Mouse (Mus musculus): ENCODE results near the gene Chkb. TPM values are rescaled to one million over a fixed set of nuclear protein-coding genes. Genes with fewer than 3 reads are reported as not detected.

Chkb gene
- polyA plus RNA-seq, 1 experiment from 2014 or later: 70.8 TPM

DNA sequence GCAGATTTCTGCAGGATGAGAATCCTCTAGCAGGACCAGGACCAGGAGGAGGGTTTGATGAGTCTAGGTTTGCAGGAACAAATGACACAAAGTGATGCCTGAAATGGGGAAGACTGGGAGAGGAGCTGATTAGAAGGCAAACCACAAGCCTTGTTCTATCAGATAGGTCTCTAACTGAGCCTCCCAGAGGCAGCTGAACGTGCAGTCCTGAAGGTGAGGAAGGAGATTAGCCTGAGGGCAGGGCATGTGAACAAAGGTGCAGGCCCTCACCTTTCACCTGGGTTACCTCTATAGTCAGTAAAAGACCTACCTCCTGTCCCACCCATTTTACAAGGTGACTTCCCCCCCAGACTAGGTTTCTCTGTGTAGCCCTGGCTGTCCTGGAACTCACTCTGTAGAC, 30.0 kb downstream of the Chkb start:
- DNase-seq (ENCODE audit: low spot score): no peak

DNA sequence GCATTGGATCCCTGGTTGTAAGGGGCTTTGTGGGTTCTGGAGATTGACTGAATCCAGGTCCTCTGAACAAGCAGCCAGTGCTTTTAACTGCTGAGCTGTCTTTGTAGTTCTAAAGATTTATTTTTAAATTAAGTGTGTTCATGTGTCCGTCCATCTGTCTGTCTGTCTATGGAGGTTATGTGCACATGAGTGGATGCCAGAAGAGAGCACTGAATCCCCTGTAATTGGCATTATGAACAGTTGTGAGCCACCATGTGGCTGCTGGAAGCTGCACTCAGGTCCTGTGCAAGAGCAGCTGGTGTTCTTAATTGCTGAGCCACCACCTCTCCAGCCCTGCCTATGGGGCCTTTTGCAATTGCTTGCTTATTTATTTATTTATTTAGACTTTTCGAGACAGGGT, 31.6 kb downstream of the Chkb start:
- DNase-seq (ENCODE audit: low spot score): no peak

DNA sequence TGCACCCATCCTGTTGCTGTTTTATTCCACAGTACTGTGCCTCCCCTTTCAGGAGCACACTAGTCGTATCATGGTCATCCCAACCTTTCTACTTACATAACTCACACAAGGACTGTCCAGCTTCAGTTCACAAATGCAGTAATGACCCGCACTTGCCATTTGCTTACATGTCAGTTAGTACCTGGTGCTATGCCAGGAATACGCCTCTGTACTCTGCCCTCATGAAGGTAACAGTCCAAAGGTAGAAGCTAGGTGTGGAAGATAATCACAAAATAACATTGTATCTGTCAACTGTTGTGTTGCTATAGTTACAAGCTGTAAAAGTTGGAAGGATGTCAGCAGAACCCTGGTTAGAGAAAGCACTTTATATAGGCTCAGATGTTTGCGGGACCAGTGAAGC, 32.8 kb downstream of the Chkb start:
- DNase-seq (ENCODE audit: low spot score): no peak

DNA sequence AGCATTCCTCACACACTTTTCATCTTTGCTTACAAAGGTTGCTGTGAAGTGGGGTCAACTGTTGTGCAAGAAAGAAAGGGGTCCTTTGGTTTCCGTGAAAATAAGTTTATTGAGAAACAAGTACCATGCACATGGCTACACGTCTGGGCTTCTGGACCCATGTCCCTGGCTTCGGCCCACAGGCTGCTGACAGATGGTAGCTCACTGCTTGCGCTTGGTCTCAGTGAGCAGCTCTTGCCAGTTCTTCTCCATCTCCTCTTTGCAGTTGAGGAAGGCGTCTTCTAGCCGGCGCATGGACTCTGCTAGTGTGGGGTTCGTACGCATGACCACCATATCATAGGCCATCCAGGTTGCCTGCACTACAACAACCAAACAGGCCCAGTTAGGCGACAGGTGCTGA, 39.6 kb downstream of the Chkb start:
- no peak for DNase-seq (ENCODE audit: low spot score)

DNA sequence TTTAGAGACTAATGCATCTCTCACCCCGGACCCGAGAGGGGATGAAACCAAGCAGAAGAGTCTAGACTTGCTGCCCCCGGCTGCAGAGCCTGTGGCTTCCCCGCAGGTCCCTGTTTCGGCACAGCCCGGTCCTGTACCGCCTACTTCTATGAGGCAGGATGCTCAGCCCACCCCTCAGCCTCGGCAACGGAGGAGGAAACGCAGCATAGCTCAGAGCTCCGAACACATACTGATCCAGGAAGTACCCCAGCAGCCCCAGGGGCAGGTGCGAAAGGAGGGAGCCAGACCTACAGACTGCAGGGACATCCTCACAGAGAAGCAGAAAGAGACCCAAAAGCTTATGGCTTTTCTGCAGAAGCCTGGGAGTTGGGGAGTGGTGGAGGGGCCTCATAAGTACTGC, 42.6 kb downstream of the Chkb start:
- DNase-seq (ENCODE audit: low spot score): peak; percentile 29

DNA sequence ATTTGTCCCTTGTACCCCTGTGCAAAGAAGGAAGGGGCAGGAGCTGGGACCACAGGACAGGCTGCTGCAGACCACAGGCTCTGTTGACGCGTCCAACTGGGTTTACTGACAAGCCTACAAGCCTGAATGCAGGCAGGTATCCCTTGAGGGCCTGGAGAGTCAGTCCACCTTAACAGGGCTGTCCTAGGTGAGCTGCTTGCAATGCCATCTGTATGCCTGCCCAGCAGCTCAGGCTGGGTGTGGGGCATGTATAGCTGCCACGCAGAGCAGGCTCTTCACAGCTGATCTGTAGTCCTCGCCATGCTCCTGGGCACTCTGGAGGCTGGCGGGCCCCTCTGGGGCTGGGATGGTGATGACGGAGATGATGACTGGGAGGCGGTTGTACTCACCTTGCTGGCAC, 45.1 kb downstream of the Chkb start, which contains the start of gene Klhdc7b:
Klhdc7b (plus strand) TSS at position 301 of the 400 bp plus-strand sequence.
- DNase-seq (ENCODE audit: low spot score): no peak

DNA sequence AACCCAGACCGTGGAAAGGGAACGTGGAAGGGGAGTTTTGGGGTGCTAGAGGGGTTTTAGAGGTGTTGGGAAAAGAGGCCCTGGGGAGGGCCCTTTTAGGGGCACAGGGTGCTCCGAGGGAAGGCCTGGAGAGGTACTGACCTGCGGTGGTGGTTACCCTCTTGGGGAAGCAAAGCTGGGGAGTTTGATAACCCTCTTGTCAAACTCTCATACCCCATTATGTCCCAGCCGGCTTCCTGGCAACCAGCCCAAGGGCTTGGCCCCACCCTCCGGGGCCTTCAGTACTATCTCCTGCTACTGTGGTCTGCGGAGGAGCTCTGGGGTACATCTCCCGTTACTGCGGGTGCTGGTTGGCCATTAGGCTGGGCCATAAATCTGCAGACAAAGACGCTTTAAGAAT, 50.3 kb downstream of the Chkb start:
- no peak for DNase-seq (ENCODE audit: low spot score)

DNA sequence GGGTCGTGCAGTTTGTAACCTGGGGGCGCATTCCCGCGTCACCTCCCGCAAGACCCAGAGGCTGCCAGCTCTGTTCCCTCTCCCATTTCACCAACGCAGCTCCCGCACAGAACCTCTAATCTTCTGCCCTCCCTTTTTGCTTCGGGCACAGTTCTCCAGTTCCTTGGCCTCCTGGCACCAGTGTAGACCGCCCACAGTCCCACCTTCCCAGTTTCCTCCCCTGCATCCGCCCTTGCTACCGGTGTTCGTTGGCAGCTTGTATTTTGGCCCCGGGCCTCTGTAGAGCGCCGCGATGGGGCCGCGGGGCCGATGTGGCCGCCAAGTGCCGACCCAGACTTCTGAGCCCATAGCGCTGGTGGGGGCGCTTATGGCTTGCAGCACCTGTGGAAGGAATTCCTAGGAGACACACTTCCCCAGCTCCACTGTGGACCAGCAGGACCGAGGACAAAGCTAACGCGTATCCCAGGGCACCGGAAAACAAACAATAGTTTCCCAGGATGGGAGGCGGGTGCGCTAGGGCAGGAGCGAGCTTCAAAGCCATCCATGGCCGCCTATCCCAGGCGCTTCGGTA, 50.8 kb downstream of the Chkb start, which contains the start of gene Odf3b:
Odf3b (minus strand) TSS at position 452 of the 571 bp plus-strand sequence.
- DNase-seq (ENCODE audit: low spot score): peak; percentile 31

DNA sequence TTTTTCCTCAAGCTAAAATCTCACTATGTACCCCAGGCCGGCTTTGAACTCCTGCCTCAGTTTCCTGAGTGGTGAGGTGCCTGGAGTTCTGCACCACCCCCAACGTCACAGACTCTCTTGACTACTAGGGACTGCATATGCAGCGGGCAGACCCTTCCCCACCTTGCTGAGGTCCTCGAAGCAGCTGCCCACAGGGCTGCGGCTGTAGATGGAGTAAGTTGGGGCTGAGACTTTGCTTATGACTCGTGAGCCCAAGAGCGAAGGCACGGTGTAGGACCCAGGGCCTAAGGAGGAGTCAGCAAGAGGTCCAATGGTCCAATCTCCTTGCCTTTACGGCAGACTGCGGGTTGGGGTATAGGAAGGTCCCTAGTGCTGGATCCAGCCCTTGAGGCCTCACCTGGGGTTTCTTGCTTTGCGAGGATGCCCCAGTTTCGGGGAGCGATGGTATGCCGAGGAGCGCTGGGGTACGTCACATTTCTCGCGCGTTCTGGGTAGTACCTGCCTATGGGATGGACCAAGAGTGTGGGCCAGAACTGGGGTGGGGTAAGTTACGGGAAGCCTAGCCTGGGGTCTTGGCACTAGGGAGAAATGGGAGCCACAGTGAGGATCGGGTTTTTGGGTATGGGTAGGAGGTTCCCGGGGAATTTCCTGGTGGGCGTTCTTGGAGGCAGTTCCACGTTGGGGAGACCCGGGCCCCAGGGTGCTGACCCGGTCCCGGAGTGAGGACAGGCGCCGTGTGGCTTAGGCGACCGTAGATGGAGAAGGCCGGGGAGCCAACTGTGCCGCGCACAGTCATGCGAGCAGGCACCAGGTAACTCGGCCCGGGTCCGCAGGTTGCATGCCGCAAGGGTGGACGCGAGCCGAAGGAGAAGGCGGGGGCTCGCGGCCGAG, 51.5 kb downstream of the Chkb start:
- DNase-seq (ENCODE audit: low spot score): no peak

DNA sequence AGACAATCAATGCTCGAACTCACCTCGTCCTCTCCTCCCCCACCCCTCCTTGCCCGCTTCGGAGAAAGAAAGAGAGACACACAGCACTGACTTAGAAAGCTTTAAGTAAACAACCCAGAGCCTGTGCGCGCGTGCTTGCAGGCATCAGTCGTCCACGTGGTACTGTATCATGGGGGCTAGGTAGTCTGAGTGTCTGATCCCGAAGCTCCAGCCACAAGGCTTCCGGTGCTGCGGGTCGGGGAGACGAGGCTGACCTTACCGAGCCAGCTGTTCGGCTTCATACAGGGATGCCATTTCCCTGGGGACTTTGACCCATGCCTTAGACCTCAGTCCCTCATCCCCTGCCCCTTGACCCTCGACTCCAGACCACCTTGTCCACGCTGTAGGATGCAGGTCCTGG, 52.3 kb downstream of the Chkb start:
- no peak for DNase-seq (ENCODE audit: low spot score)

DNA sequence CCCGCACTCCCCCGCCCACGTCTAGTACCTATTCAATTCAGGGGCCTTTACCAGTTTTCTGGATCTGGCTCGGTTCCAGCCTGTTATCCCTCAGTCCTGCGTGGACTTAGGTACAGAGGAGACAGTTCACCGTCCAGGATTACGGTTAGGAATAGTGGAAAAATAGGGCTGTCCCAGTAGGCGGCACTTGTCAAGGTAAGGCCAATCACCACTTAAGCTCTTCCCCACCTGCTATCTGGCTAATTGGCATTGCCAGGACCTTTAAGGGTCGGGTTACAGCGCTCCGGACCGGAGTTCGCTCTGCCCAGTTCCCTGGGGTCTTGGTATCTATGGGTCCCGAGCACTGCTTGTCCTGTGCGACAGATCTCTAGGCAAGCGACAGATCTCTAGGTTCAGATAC, 52.8 kb downstream of the Chkb start, which contains the start of gene Tymp:
Tymp (minus strand) TSS at position 83 of the 400 bp plus-strand sequence.
- no peak for DNase-seq (ENCODE audit: low spot score)

Other genes starting within 250 kb of the Chkb start
- gene Plxnb2, start 249.1 kb downstream of the Chkb start, polyA plus RNA-seq (2015; fragmentation: Nextera tagmentation; extraction: Ambion mirVana): 19.0 and 19.4 TPM in 2 replicates
- gene Dennd6b, start 233.4 kb downstream of the Chkb start, polyA plus RNA-seq (2015; fragmentation: Nextera tagmentation; extraction: Ambion mirVana): 13.5 and 14.2 TPM in 2 replicates
- gene Ppp6r2, start 218.4 kb downstream of the Chkb start, polyA plus RNA-seq (2015; fragmentation: Nextera tagmentation; extraction: Ambion mirVana): 30.8 and 38.2 TPM in 2 replicates
- 50.2 and 68.3 TPM in 2 replicates for gene Sbf1, start 114.6 kb downstream of the Chkb start, polyA plus RNA-seq (2015; fragmentation: Nextera tagmentation; extraction: Ambion mirVana)
- gene Adm2, start 107.2 kb downstream of the Chkb start, polyA plus RNA-seq (2015; fragmentation: Nextera tagmentation; extraction: Ambion mirVana): 0.57 and 0.75 TPM in 2 replicates
- gene Miox, start 95.5 kb downstream of the Chkb start, polyA plus RNA-seq (2015; fragmentation: Nextera tagmentation; extraction: Ambion mirVana): not detected in 2 replicates
- 40.5 and 42.9 TPM in 2 replicates for gene Lmf2, start 74.2 kb downstream of the Chkb start, polyA plus RNA-seq (2015; fragmentation: Nextera tagmentation; extraction: Ambion mirVana)
- 175 and 195 TPM in 2 replicates for gene Ncaph2, start 74.2 kb downstream of the Chkb start, polyA plus RNA-seq (2015; fragmentation: Nextera tagmentation; extraction: Ambion mirVana)
- 9.0 and 9.2 TPM in 2 replicates for gene Sco2, start 56.1 kb downstream of the Chkb start, polyA plus RNA-seq (2015; fragmentation: Nextera tagmentation; extraction: Ambion mirVana)
- gene Tymp, start 52.9 kb downstream of the Chkb start, polyA plus RNA-seq (2015; fragmentation: Nextera tagmentation; extraction: Ambion mirVana): 1.9 and 2.1 TPM in 2 replicates
- gene Odf3b, start 50.6 kb downstream of the Chkb start, polyA plus RNA-seq (2015; fragmentation: Nextera tagmentation; extraction: Ambion mirVana): 2.9 and 4.5 TPM in 2 replicates
- gene Klhdc7b, start 45.0 kb downstream of the Chkb start, polyA plus RNA-seq (2015; fragmentation: Nextera tagmentation; extraction: Ambion mirVana): not detected in 2 replicates
- gene Syce3, start 19.4 kb downstream of the Chkb start, polyA plus RNA-seq (2015; fragmentation: Nextera tagmentation; extraction: Ambion mirVana): not detected in 2 replicates
- 0.46 and 0.96 TPM in 2 replicates for gene Cpt1b, start 4.0 kb downstream of the Chkb start, polyA plus RNA-seq (2015; fragmentation: Nextera tagmentation; extraction: Ambion mirVana)
- gene C730034F03Rik, start 319 bp downstream of the Chkb start, polyA plus RNA-seq (2015; fragmentation: Nextera tagmentation; extraction: Ambion mirVana): 2.5 and 5.1 TPM in 2 replicates
- gene Gm44502, start 212 bp downstream of the Chkb start, polyA plus RNA-seq (2015; fragmentation: Nextera tagmentation; extraction: Ambion mirVana): not detected in 2 replicates
- 0.08 TPM in 1 of 2 replicates, not detected in the other for gene Mapk8ip2, start 24.0 kb upstream of the Chkb start, polyA plus RNA-seq (2015; fragmentation: Nextera tagmentation; extraction: Ambion mirVana)
- gene Arsa, start 47.5 kb upstream of the Chkb start, polyA plus RNA-seq (2015; fragmentation: Nextera tagmentation; extraction: Ambion mirVana): 9.0 and 9.4 TPM in 2 replicates
- 0.23 and 0.39 TPM in 2 replicates for gene Shank3, start 69.7 kb upstream of the Chkb start, polyA plus RNA-seq (2015; fragmentation: Nextera tagmentation; extraction: Ambion mirVana)
- gene Acr, start 138.4 kb upstream of the Chkb start, polyA plus RNA-seq (2015; fragmentation: Nextera tagmentation; extraction: Ambion mirVana): not detected in 2 replicates
- gene Rabl2, start 162.0 kb upstream of the Chkb start, polyA plus RNA-seq (2015; fragmentation: Nextera tagmentation; extraction: Ambion mirVana): 13.0 and 15.7 TPM in 2 replicates